Mouse (Mus musculus) limb, embryonic 10.5 days (tissue): ENCODE measurements around the gene Dag1. TPM values are rescaled to one million over a fixed set of nuclear protein-coding genes. Genes with fewer than 3 reads are reported as not detected.

Experiments used
- DNase-seq: peaks from one replicate; pipeline ENCODE4 v3.0.0-alpha.2; 2017; ENCODE audit warnings: low spot score
- H3K27ac ChIP-seq: fragments of 300-500 bp; sonication (generic); 2 replicates; pipeline ENCODE4 v1.5.1; 2016; ENCODE audit warnings: mild to moderate bottlenecking
- H3K27me3 ChIP-seq: fragments of 300-500 bp; sonication (generic); 2 replicates; pipeline ENCODE4 v1.6.1; 2016; ENCODE audit warnings: low read depth, mild to moderate bottlenecking; ENCODE audit not compliant: poor library complexity, severe bottlenecking
- H3K36me3 ChIP-seq: fragments of 300-500 bp; sonication (generic); 2 replicates; pipeline ENCODE4 v1.6.1; 2016; ENCODE audit warnings: mild to moderate bottlenecking, moderate library complexity
- H3K4me1 ChIP-seq: fragments of 300-500 bp; sonication (generic); 2 replicates; pipeline ENCODE4 v1.6.1; 2016
- H3K4me3 ChIP-seq: fragments of 300-500 bp; sonication (generic); 2 replicates; pipeline ENCODE4 v1.5.1; 2016; ENCODE audit warnings: mild to moderate bottlenecking, moderate library complexity
- H3K9me3 ChIP-seq: fragments of 300-500 bp; sonication (generic); replicated peaks from 2 replicates; pipeline ENCODE4 v1.6.1; 2016; ENCODE audit warnings: mild to moderate bottlenecking
- WGBS: fragments of 180-500 bp; shearing (Covaris S2); methylation state at CpG from one replicate; pipeline ENCODE4 v1.1.7; 2016; 5-methylcytosine and 5-hydroxymethylcytosine counted together
- polyA plus RNA-seq: library from polyadenylated mRNA; unstranded; fragments of >200 nt; fragmentation: Nextera tagmentation; extraction: Ambion mirVana; gene quantifications from 2 replicates; pipeline ENCODE4 v1.2.1, GENCODE M21; 2016

The Dag1 gene
- polyA plus RNA-seq, 1 experiment from 2014 or later, result 59.6 TPM

DNA sequence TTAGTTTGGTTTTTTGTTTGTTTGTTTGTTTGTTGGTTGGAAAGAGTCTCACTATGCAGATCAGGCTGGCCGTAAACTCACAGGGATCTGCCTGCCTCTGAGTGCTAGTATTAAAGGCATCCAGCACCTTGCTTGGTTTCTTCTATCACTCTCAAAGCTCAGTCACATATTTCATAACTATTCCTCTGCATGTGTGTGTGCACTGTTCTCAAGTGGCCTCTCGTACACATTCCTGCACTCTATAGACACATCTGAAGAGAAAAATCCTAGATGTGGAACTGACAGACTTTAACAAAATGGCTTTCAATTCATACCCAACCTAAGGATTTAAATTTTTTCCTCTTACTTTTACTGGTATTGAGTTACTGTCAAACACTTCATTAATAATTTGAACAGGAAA, 25.4 kb downstream of the Dag1 start:
- Histone ChIP-seq H3K36me3 (peaks cover 9% of the 10 kb centered on the region; the same call in 1 of the 2 replicates), H3K9me3 (no peaks in the 10 kb centered on the region), H3K4me3 (no peak overlapping the region), H3K27ac (no peak overlapping the region), H3K4me1 (peaks cover 13% of the 10 kb centered on the region), H3K27me3 (no peaks in the 10 kb centered on the region)
- DNase-seq, result no peak
- WGBS, result 92% methylated on average over 2 of the region's 2 CpGs

DNA sequence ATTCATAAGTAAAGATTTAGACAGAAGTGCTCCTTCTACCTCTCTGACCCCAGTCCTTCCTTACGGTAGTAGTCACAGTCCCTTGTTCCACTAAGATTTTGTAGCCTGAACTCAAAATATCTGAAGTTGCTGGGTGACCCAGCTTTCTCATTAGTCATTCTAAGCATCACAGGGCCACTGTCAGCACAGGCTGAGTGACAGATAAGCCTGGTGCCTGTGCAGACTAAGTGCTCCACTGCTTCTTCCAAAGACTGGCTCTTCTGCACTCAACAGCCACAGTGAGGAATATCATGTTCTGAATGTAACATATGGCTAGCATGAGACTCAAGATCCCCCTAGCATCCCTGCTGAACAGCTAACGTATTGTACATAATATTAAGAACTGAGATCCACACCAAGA, 29.1 kb downstream of the Dag1 start:
- WGBS, result 88% methylated on average over 2 of the region's 2 CpGs
- no peak for DNase-seq
- Histone ChIP-seq H3K9me3 (no peaks in the 10 kb centered on the region), H3K27ac (no peak overlapping the region), H3K27me3 (no peaks in the 10 kb centered on the region), H3K4me1 (peaks cover 8% of the 10 kb centered on the region), H3K4me3 (no peak overlapping the region), H3K36me3 (0 out of 2 replicates have a peak, but pooled peaks cover 6% of the 10 kb centered on the region)

DNA sequence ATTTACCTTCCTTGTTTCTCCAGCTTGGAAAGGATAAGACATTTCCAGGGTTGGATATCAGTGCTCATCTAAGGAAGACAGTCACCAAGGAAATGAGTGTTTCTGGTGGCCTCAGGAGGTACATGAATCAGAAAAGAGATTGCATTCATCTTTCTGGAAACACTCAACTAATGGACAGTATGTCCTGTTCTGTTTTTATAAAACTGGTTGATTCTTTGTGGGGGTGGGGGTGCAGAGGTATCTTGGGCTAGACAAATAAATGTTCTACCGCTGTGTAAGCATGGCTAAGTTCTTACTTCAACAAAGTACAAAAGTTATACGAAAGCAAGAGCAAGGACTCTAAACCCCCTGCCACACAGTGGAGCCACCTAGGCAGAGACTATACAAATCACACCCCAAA, 30.9 kb downstream of the Dag1 start:
- H3K4me1 ChIP-seq, result peaks cover 2% of the 10 kb centered on the region; the same call in 1 of the 2 replicates
- H3K4me3 ChIP-seq, result no peak overlapping the region
- H3K9me3 ChIP-seq, result no peaks in the 10 kb centered on the region
- no peak for DNase-seq
- WGBS, result 92% methylated on average over 2 of the region's 2 CpGs
- no peak overlapping the region for H3K27ac ChIP-seq
- no peaks in the 10 kb centered on the region for H3K27me3 ChIP-seq
- 0 out of 2 replicates have a peak, but pooled peaks cover 6% of the 10 kb centered on the region for H3K36me3 ChIP-seq

DNA sequence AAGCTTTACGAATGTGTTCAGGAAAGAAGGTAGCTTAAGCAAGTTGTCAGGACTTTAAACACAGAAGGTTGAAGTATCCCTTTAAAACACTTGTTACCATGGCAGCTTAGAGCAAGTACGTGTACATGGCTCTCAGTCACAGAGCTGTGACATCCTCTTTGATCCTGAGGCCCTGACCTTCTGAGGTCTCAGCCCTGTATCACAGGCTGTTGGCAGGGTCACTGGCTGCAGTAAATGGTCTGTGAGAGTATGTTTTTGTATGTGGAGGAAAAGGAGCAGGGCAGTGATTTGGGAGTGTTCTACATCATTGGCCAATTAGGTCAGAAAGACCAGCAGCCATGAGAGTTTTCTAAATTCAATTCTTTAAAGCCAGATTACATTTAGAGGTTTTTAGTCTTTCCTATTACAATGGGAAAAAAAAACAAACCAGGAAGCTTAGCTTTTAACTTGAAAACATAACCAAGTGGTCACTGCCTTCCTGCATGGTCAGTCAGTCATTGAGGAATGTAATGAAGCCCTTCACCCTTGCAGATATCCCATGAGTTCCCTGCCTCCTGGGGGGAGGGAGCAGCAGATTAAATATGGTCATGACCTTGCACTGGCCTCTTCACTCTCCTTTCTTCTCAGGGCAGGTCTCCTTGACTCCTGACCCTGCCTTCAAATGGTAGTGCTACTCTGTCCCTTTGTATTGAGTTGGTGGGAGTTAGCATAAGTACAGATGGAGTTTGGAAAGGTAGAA, 35.7 kb downstream of the Dag1 start:
- H3K4me1 ChIP-seq, result no peaks in the 10 kb centered on the region
- H3K36me3 ChIP-seq, result no peaks in the 10 kb centered on the region
- no peaks in the 10 kb centered on the region for H3K9me3 ChIP-seq
- 39% methylated on average over 2 of the region's 2 CpGs for WGBS
- no peaks in the 10 kb centered on the region for H3K27me3 ChIP-seq
- H3K27ac ChIP-seq, result no peak overlapping the region
- no peak overlapping the region for H3K4me3 ChIP-seq
- DNase-seq, result no peak

DNA sequence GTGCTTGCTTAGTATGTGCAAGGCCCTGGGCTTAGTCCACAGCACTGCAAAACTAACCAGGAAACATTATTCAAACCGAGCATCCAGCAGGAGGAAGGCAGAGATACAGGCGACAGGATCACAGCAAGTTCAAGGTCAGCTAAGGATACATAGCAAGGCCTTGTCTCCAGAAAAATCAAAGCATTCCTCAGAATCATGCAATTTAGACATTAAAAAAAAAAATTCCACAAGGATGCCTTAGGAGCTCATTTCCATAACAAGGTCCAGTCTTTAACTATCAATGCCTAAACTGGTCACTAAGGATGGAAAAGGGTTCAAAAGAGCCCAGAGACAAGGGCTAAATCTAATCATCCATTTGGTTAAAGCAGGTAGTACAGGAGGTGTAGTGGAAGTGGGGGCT, 38.6 kb downstream of the Dag1 start:
- no peaks in the 10 kb centered on the region for H3K27me3 ChIP-seq
- H3K27ac ChIP-seq, result no peak overlapping the region
- H3K9me3 ChIP-seq, result no peaks in the 10 kb centered on the region
- no peak overlapping the region for H3K4me3 ChIP-seq
- WGBS, result 71% methylated on average over 2 of the region's 2 CpGs
- no peaks in the 10 kb centered on the region for H3K4me1 ChIP-seq
- no peaks in the 10 kb centered on the region for H3K36me3 ChIP-seq
- DNase-seq, result no peak

DNA sequence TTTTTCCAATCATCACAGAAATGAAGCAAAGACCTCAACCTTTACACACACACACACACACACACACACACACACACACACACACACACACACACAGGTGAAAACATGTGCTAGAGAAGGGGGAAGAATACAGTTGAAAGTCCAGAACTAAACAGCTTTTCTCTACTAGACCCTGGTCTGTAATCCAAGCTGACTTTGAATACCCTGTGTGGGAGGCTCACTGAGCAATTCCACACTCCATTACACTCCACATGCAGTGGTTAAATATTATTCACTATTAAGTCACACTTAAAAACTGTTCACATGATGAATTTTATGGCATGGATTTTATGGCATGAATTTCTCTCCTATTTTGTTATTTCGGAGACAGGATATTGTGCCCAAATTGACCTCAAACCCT, 40.1 kb downstream of the Dag1 start:
- H3K27ac ChIP-seq, result no peak overlapping the region
- 91% methylated on average over 1 of the region's 1 CpGs for WGBS
- no peaks in the 10 kb centered on the region for H3K36me3 ChIP-seq
- DNase-seq, result no peak
- no peaks in the 10 kb centered on the region for H3K9me3 ChIP-seq
- no peaks in the 10 kb centered on the region for H3K4me1 ChIP-seq
- H3K4me3 ChIP-seq, result no peak overlapping the region
- no peaks in the 10 kb centered on the region for H3K27me3 ChIP-seq

DNA sequence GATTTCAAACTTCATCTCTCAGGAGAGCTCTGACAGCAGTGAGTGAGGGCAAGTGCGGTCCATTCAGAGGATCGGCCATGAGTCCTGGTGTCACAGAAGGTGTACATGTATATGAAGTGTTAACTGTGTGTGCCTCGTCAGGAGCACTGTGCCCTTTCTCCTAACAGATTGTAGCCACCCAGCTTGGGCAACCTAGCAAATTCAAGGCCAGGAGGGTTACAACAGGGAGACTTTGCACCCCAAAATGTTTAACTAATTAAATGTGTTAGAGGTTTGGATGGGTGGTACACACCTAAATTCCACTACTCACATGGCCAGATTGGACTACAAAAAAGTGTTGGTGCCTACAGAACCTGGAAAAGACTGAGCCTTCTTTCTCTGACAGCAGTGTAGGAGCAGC, 42.2 kb downstream of the Dag1 start:
- WGBS, result 83% methylated on average over 3 of the region's 3 CpGs

DNA sequence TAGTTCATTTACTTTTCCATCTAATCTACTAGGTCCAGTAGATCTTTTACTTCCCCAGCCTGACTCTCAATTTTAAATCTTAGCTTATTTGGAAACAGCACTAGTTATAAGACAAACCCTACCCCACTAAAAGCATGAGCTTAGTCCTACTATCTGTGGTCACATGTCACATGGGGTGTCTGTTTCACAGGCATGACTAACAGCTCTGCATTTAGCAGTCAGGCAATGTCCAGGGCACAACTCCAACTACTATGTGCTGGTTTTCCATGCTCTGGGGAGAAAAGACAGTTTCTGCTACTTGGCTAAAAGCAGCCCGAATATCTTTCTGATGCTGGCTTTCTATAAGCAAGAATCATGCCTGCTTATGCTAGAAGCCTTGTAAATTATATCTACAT, 43.4 kb downstream of the Dag1 start:
- Histone ChIP-seq H3K4me3 (no peak overlapping the region), H3K9me3 (no peaks in the 10 kb centered on the region), H3K27me3 (no peaks in the 10 kb centered on the region), H3K36me3 (peaks cover 24% of the 10 kb centered on the region), H3K4me1 (0 out of 2 replicates have a peak, but pooled peaks cover 4% of the 10 kb centered on the region), H3K27ac (no peak overlapping the region)
- 91% methylated on average over 1 of the region's 1 CpGs for WGBS
- no peak for DNase-seq

More for the DNA sequence above, 42.2 kb downstream of the Dag1 start:
- Histone ChIP-seq H3K36me3 (peaks cover 16% of the 10 kb centered on the region), H3K27me3 (no peaks in the 10 kb centered on the region), H3K4me3 (no peak overlapping the region), H3K9me3 (no peaks in the 10 kb centered on the region), H3K27ac (no peak overlapping the region), H3K4me1 (0 out of 2 replicates have a peak, but pooled peaks cover 4% of the 10 kb centered on the region)
- DNase-seq, result no peak

DNA sequence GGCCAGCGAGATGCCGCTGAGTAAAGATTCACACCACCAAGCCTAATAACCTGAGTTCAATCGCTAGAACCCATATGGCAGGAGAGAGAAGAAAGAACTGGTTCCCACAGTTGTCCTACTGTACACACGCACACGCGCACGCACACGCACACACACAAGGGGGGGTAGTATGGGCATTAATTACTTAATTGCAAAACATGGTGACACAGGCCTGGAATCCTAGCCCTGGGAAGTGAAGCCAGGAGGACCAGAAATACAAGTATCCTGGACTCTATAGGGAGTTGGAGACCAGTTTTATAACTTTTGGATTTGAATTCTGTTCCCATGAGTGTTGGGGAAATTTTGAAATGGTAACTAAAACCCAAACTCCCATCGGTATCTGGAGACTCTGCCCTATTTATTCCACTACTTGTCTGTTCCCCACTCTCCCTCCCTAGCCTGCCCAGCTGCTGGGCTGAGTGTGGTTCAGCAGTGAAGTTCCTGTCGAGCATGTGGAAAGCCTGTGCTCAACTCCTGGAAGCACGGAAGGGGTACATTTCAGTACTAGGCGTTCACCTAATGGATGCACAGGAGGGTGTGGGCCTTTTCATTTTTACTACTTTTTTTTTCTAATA, 43.9 kb downstream of the Dag1 start:
- no peaks in the 10 kb centered on the region for H3K27me3 ChIP-seq
- H3K4me3 ChIP-seq, result no peak overlapping the region
- H3K4me1 ChIP-seq, result 0 out of 2 replicates have a peak, but pooled peaks cover 4% of the 10 kb centered on the region
- no peaks in the 10 kb centered on the region for H3K9me3 ChIP-seq
- no peak overlapping the region for H3K27ac ChIP-seq
- H3K36me3 ChIP-seq, result peaks cover 24% of the 10 kb centered on the region
- 87% methylated on average over 12 of the region's 12 CpGs for WGBS
- DNase-seq, result no peak

DNA sequence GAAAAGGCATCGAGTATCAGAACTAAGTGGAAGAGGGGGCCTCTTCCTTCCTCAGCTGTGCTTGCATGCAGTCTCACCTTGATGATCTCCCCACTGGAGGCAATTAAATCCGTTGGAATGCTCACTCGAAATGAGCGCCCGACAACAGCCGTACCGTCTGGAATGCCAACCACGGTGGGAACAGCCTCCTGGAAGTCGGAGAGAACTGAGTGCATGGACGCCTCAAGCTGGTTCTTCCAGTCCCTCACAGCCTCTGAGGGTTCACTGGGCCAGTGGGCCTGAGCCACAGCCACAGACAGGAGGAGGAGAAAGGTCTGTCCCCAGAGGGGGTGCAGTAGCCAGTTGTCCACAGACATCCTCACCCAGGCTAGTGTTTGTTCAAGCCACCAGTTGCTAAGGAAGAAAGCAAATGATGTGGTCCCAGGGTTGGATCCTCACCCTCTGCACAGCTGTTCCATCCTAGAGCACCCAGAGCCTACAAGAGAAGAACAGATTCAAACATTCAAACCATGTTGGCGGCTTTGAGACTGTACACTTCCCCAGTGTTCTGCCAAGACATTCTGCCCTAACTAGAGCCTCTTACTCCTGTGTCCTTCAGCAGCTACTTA, 45.7 kb downstream of the Dag1 start:
- Histone ChIP-seq H3K36me3 (peaks cover 26% of the 10 kb centered on the region), H3K27ac (no peak overlapping the region), H3K9me3 (no peaks in the 10 kb centered on the region), H3K4me3 (no peak overlapping the region), H3K27me3 (no peaks in the 10 kb centered on the region), H3K4me1 (peaks cover 7% of the 10 kb centered on the region; the same call in 1 of the 2 replicates)
- WGBS, result 82% methylated on average over 11 of the region's 11 CpGs
- DNase-seq, result no peak

DNA sequence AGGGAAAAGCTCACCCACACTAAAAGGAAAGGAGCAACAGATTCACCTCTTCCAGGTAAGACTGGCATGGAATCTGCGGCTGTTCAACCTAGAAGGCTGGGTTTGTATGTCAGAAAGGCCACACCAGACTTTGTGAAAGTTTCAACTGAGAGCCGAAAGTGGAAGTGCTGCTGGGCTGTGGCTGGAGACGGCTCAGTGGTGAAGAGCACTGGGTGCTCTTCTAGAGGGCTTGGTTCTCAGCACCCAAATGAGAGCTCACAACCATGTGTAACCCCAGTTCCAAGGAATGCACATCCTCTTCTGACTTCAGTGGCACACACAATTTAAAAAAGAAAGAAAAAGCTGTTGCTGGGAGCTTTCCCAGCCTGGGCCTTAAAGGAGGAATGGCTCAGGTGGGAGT, 46.4 kb downstream of the Dag1 start:
- H3K4me3 ChIP-seq, result no peak overlapping the region
- peaks cover 26% of the 10 kb centered on the region for H3K36me3 ChIP-seq
- no peaks in the 10 kb centered on the region for H3K27me3 ChIP-seq
- peaks cover 7% of the 10 kb centered on the region; the same call in 1 of the 2 replicates for H3K4me1 ChIP-seq
- H3K9me3 ChIP-seq, result no peaks in the 10 kb centered on the region
- DNase-seq, result no peak
- no peak overlapping the region for H3K27ac ChIP-seq
- WGBS, result 97% methylated on average over 3 of the region's 3 CpGs

DNA sequence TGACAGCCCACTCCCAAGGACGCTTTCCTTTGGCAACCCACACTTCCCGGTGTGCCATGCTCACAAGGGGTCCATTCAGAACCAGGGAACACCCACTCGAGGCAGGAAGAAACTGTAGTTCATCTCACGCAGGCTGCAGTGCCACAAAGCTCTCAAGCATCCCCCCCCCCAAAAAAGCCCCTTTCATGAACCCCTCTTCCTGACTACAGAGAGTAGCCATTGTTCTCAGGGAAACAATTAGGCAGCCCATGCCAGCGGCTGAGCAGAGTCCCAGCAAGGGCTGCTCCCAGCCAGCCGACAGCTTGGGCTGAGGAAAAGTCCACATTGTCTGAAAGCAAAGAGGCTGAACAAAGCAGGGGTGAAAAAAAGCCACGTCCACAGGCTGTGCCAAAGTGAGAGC, 50.7 kb downstream of the Dag1 start:
- Histone ChIP-seq H3K9me3 (no peaks in the 10 kb centered on the region), H3K27me3 (no peaks in the 10 kb centered on the region), H3K27ac (no peak overlapping the region; the same call in 1 of the 2 replicates), H3K4me1 (peaks cover 7% of the 10 kb centered on the region; the same call in 1 of the 2 replicates), H3K4me3 (no peak overlapping the region), H3K36me3 (peaks cover 44% of the 10 kb centered on the region)
- WGBS, result 81% methylated on average over 7 of the region's 7 CpGs
- DNase-seq, result no peak

DNA sequence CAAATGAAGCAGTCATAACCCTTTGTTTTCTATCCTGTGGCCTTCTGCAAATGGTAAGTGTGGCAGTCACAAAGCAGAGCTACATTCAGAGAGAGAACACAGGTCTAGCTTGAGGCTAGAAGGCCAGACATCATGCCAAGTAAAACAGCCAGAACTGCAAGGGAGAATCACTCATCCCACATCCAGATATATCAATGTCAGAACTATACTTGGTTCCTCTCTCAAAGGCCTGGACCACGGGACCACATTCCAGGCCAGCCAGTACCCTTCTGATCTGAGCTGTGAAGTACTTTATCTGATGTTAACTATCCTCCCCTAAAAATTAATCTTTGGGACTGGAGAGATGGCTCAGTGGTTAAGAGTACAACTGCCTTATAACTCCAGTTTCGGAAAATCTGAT, 51.3 kb downstream of the Dag1 start:
- 82% methylated on average over 2 of the region's 2 CpGs for WGBS
- Histone ChIP-seq H3K9me3 (no peaks in the 10 kb centered on the region), H3K27ac (no peak overlapping the region), H3K4me3 (no peak overlapping the region), H3K27me3 (no peaks in the 10 kb centered on the region), H3K36me3 (peaks cover 44% of the 10 kb centered on the region), H3K4me1 (peaks cover 3% of the 10 kb centered on the region; the same call in 1 of the 2 replicates)
- no peak for DNase-seq
